Mouse (Mus musculus) brown adipose tissue, adult 24 weeks (tissue): ENCODE data around the gene Hsp90ab1. TPM values are rescaled to one million over a fixed set of nuclear protein-coding genes. Genes with fewer than 3 reads are reported as not detected.

Experiments
- H3K27ac ChIP-seq: fragments of 200-500 bp; replicated peaks from 2 replicates; pipeline ENCODE4 v1.5.1; 2012; ENCODE audit warnings: low read depth, mild to moderate bottlenecking, low read length
- H3K4me1 ChIP-seq: fragments of 200-500 bp; 2 replicates; pipeline ENCODE4 v1.6.1; 2012; ENCODE audit warnings: low read length, mixed read lengths; ENCODE audit not compliant: control insufficient read depth, insufficient read depth, insufficient read length
- H3K4me3 ChIP-seq: fragments of 200-500 bp; 2 replicates; pipeline ENCODE4 v1.5.1; 2012; ENCODE audit warnings: low read depth, mild to moderate bottlenecking, low read length, moderate library complexity; ENCODE audit not compliant: insufficient read depth
- polyA plus RNA-seq: library from polyadenylated mRNA; stranded (reverse); fragments of >200 nt; gene quantifications from 2 replicates; pipeline ENCODE4 v1.2.4, GENCODE M21; 2012; ENCODE audit not compliant: missing spikeins, insufficient read depth, insufficient read length

Gene Hsp90ab1
- polyA plus RNA-seq, 1 experiment: 869 TPM

DNA sequence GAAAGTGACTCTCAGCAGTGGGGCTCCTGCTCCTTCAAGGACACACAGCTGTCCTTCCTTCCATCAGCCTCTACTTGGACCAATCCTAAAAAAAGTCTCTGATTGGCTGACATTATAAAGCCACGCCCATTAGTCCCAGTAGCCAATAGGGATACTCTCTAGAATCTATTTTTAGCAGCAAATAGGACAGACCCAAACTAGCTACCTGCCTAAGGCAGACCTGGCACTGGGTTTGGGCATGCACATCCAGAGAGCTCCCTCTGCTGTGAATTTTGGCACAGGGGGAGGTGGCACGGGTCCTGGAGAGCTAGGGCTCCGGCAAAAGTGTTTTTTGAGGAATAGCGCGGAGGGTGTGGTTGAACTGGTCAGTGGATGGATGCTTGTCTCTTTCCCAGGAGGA is 46.5 kb downstream of the Hsp90ab1 start:
- Histone ChIP-seq H3K4me3 (no peak overlapping the region), H3K27ac (no peak overlapping the region), H3K4me1 (no peaks in the 10 kb centered on the region)

DNA sequence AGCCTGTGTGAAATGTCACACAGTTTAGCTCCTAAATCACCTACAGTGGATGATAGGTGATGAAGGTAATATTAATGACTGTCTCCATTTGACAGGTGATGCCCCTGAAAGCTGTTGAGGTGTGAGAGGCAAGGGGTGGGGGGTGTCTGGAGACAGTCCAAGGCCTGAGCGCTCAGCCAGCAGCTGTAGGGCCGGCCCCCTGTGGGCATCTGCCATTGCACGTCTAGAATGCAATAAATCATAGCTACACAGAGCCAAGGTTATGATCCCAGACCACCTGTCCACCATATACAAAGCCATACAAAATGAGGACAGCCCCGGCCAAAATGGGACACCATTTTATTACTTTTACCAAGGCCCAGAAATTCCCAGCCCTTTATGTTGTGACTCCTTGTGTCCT is 48.1 kb downstream of the Hsp90ab1 start:
- Histone ChIP-seq H3K27ac (no peak overlapping the region), H3K4me3 (no peak overlapping the region), H3K4me1 (no peaks in the 10 kb centered on the region)

DNA sequence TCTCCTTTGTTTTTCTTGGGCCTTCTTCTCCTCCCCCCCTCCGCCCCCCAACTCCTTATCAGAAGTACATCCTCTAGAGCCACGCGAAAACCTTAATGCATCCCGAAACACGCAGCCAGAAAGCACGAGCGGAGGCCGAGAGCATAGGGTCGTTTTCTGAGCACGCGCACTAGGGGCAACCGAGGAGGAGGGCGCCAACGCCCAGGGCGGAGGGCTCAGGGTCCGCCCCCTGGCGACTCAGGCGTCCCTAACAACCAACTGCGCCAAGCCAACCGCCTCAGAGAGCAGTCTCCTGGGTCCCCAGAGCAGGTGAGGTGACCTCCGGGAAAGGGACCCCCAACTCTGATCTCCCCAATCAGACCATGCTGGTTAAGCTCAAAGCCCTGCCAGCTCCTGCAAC is 49.8 kb downstream of the Hsp90ab1 start, which contains the start of gene Tcte1:
Gene Tcte1, plus strand, starts transcription at position 172 of the 400 bp plus-strand sequence.
- Histone ChIP-seq H3K27ac (no peak within 1 kb of the TSS), H3K4me1 (no peaks in the 10 kb centered on the region), H3K4me3 (no peak within 1 kb of the TSS)

DNA sequence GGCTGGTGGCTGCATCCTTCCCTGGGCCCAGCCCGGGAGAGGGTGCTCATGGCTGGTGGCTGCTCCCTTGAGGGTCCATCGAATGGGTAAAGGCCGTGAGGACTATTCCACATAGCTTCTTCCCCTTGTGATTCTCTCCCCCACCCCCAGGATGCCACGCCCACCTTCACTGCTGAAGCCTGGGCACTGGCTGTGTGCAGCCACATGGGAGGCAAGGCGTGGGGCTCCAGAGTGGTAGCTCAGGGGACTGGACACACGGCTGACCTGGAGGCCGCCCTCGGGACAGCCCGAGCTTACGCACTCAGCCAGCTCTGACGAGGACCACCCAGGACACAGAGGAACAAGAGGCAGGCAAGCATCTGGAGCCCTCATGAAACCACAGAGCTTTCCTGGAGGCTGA is 52.9 kb downstream of the Hsp90ab1 start:
- no peak overlapping the region for H3K27ac ChIP-seq
- H3K4me1 ChIP-seq: no peaks in the 10 kb centered on the region
- no peak overlapping the region for H3K4me3 ChIP-seq

DNA sequence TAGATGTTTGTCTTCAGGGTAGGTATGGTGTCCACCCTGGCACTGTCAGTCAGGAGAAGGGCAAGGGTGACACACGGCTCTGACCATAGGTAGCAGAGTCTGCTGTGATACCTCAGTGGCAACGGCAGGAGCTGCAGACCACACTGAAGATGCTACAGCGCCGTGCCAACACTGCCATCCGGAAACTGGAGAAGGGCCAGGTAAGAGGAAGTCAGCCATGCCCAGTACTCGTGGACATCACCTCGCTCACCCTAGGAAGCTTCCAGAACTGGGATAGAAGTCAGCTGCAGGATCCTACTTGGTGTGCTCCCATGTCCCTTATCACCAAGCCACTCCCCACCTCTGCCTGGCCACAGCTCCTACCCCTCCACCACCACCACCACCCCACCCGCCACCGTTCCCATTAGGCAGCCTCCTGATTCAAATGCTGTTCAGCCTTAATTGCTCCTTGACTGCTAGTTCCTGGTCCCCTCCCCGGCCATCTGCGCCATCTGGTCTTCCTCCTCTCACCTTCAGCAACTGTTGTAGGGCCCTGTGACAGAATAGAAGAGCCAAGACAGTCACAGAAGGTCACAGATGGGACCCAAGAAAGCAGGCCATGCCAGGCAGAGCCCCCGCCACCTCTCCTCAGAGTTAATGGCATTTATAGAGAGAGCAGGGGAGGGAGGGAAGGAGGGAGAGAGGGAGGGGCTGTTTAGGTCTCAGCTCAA is 54.1 kb downstream of the Hsp90ab1 start:
- Histone ChIP-seq H3K4me1 (no peaks in the 10 kb centered on the region), H3K4me3 (no peak overlapping the region), H3K27ac (no peak overlapping the region)

Other genes starting within 250 kb of the Hsp90ab1 start
- gene Cdc5l, start 139.5 kb downstream of the Hsp90ab1 start, polyA plus RNA-seq: 15.9 and 16.4 TPM in 2 replicates
- gene Spats1, start 97.9 kb downstream of the Hsp90ab1 start, polyA plus RNA-seq: not detected in 2 replicates
- 16.0 and 16.1 TPM in 2 replicates for gene Aars2, start 66.4 kb downstream of the Hsp90ab1 start, polyA plus RNA-seq
- not detected in 2 replicates for gene Tcte1, start 49.8 kb downstream of the Hsp90ab1 start, polyA plus RNA-seq
- gene Tmem151b, start 23.6 kb downstream of the Hsp90ab1 start, polyA plus RNA-seq: not detected in 2 replicates
- 1.4 and 1.6 TPM in 2 replicates for gene Nfkbie, start 17.6 kb downstream of the Hsp90ab1 start, polyA plus RNA-seq
- gene Slc35b2, start 9.4 kb downstream of the Hsp90ab1 start, polyA plus RNA-seq: 17.0 and 36.4 TPM in 2 replicates
- gene Slc29a1, start 26.3 kb upstream of the Hsp90ab1 start, polyA plus RNA-seq: 32.8 and 56.5 TPM in 2 replicates
- not detected in 2 replicates for gene Mymx, start 28.8 kb upstream of the Hsp90ab1 start, polyA plus RNA-seq
- not detected in 2 replicates for gene Capn11, start 86.1 kb upstream of the Hsp90ab1 start, polyA plus RNA-seq
- gene Mrpl14, start 113.1 kb upstream of the Hsp90ab1 start, polyA plus RNA-seq: 138 and 175 TPM in 2 replicates
- 14.2 and 24.2 TPM in 2 replicates for gene Tmem63b, start 113.6 kb upstream of the Hsp90ab1 start, polyA plus RNA-seq
- gene 1600014C23Rik, start 160.6 kb upstream of the Hsp90ab1 start, polyA plus RNA-seq: not detected in 2 replicates